Mouse (Mus musculus): ENCODE measurements around the gene Timm10b. TPM values are rescaled to one million over a fixed set of nuclear protein-coding genes. Genes with fewer than 3 reads are reported as not detected.

Timm10b gene
- polyA plus RNA-seq (2021; fragmentation: Nextera tagmentation): 219 and 252 TPM in 2 replicates
- long read RNA-seq, experiment 1, transcript Timm10b-203 (3 exons, 3,273 nt): major isoform, 37 of 68 reads
- long read RNA-seq, experiment 1, transcript Timm10b-202 (4 exons, 671 nt): minor isoform, 5 of 68 reads
- long read RNA-seq, experiment 1, transcript Timm10b-208 (2 exons, 1,083 nt): minor isoform, 10 of 68 reads
- long read RNA-seq, experiment 1, partial matches to known transcripts: 0 of 68 reads
- long read RNA-seq, experiment 1, other reads (novel, unspliced or antisense): 7 of 68 reads
- long read RNA-seq, experiment 2, transcript Timm10b-203 (3 exons, 3,273 nt): major isoform, 37 of 102 reads
- long read RNA-seq, experiment 2, transcript Timm10b-211 (4 exons, 529 nt): minor isoform, 10 of 102 reads
- long read RNA-seq, experiment 2, transcript Timm10b-202 (4 exons, 671 nt): minor isoform, 13 of 102 reads
- long read RNA-seq, experiment 2, transcript Timm10b-201 (4 exons, 694 nt): minor isoform, 18 of 102 reads
- long read RNA-seq, experiment 2, partial matches to known transcripts: 2 of 102 reads
- long read RNA-seq, experiment 2, other reads (novel, unspliced or antisense): 16 of 102 reads

GRCm38 (mm10) chr7:105639756-105640155 is at the start of gene Timm10b:
TSS of gene Timm10b (plus strand) at chr7:105640056.

GRCm38 (mm10) chr7:105633127-105633800 is 6.6 kb upstream of the Timm10b start, which contains the start of gene Trim3:
TSS of gene Trim3 (minus strand) at chr7:105633571.

GRCm38 (mm10) chr7:105640233-105640893 is 507 bp downstream of the Timm10b start, which contains the start of the genes Arfip2 and Gm45799:
TSS of gene Arfip2 (minus strand) at chr7:105640416.
TSS of gene Gm45799 (plus strand) at chr7:105640552.

DNA sequence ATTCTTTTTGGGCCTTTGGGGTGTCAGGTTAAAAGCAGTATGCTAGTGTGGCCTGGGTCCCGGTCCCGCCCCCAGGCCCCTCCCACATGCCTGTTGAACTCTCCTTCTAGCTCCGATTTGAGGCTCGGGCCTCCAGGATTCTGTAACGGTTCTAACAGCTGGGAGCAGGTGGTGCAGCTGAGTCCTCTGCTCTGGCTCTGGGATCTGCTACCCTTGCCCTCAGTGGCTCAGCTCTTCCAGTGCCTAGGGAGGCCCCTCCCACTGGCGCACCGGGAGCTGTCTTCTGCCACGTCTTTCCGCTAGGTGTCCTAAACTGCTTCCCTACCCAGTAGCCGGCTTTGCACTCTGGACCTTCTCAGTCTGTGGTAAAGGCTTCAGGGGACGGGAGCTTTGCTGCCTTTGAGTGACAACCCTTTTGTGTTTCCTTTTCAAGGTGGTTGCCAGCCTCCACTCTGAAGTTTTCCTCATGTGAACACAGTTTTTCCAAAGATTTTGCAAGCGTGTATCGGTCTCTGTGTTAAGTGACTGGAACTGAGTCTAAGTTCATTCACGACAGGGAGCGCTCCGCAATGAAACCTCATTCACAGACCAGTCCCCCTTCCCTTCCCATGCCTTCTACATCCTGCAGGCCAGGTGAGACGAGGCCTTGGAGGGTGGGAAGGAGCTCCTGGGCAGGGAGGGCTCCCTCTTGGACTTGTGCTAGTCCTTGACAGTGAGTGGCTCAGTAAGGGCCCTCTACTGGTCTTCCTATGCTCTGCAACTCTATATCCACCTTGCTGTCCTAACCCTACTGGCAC is 11.0 kb downstream of the Timm10b start, which contains the start of gene Dnhd1:
Gene Dnhd1 (plus strand): TSS at position 189 of the 797 bp plus-strand sequence.

Other genes with a start within 250 kb of the Timm10b start
- 37.5 and 41.9 TPM in 2 replicates for gene Fam160a2, start 240.0 kb upstream of the Timm10b start, polyA plus RNA-seq (2021; fragmentation: Nextera tagmentation)
- gene Cnga4, start 235.5 kb upstream of the Timm10b start, polyA plus RNA-seq (2021; fragmentation: Nextera tagmentation): 0.33 and 0.43 TPM in 2 replicates
- gene Cckbr, start 214.3 kb upstream of the Timm10b start, polyA plus RNA-seq (2021; fragmentation: Nextera tagmentation): 24.0 and 37.9 TPM in 2 replicates
- gene Cavin3, start 157.8 kb upstream of the Timm10b start, polyA plus RNA-seq (2021; fragmentation: Nextera tagmentation): 36.0 and 38.6 TPM in 2 replicates
- 91.4 and 99.7 TPM in 2 replicates for gene Smpd1, start 85.7 kb upstream of the Timm10b start, polyA plus RNA-seq (2021; fragmentation: Nextera tagmentation)
- gene Apbb1, start 58.4 kb upstream of the Timm10b start, polyA plus RNA-seq (2021; fragmentation: Nextera tagmentation): 463 and 483 TPM in 2 replicates
- gene Hpx, start 39.9 kb upstream of the Timm10b start, polyA plus RNA-seq (2021; fragmentation: Nextera tagmentation): 0.49 and 1.2 TPM in 2 replicates
- 37.4 and 60.6 TPM in 2 replicates for gene Trim3, start 6.5 kb upstream of the Timm10b start, polyA plus RNA-seq (2021; fragmentation: Nextera tagmentation)
- gene Arfip2, start 360 bp downstream of the Timm10b start, polyA plus RNA-seq (2021; fragmentation: Nextera tagmentation): 48.2 and 50.0 TPM in 2 replicates
- 11.6 and 35.0 TPM in 2 replicates for gene Gm45799, start 496 bp downstream of the Timm10b start, polyA plus RNA-seq (2021; fragmentation: Nextera tagmentation)
- gene Dnhd1, start 10.8 kb downstream of the Timm10b start, polyA plus RNA-seq (2021; fragmentation: Nextera tagmentation): 0.26 and 0.39 TPM in 2 replicates
- 53.5 and 86.9 TPM in 2 replicates for gene Ilk, start 96.5 kb downstream of the Timm10b start, polyA plus RNA-seq (2021; fragmentation: Nextera tagmentation)
- 6.3 and 7.6 TPM in 2 replicates for gene Rrp8, start 97.3 kb downstream of the Timm10b start, polyA plus RNA-seq (2021; fragmentation: Nextera tagmentation)
- 10.5 and 82.1 TPM in 2 replicates for gene Taf10, start 104.3 kb downstream of the Timm10b start, polyA plus RNA-seq (2021; fragmentation: Nextera tagmentation)
- gene Tpp1, start 112.2 kb downstream of the Timm10b start, polyA plus RNA-seq (2021; fragmentation: Nextera tagmentation): 67.3 and 125 TPM in 2 replicates
- gene Dchs1, start 147.6 kb downstream of the Timm10b start, polyA plus RNA-seq (2021; fragmentation: Nextera tagmentation): 0.61 and 1.1 TPM in 2 replicates
- gene Mrpl17, start 171.0 kb downstream of the Timm10b start, polyA plus RNA-seq (2021; fragmentation: Nextera tagmentation): 281 and 283 TPM in 2 replicates

All from left cerebral cortex, adult 6 months (tissue).